Mouse (Mus musculus) intestine, embryonic 15.5 days (tissue): ENCODE data around the gene Kat7. TPM values are rescaled to one million over a fixed set of nuclear protein-coding genes. Genes with fewer than 3 reads are reported as not detected.

ENCODE experiments used
- ATAC-seq: fragments of 200-750 bp; cut with Nextera tagmentation; 2 replicates; pipeline ENCODE4 v1.8.0; 2017; ENCODE audit warnings: moderate TSS enrichment, moderate library complexity
- H3K27ac ChIP-seq: fragments of 300-500 bp; sonication (generic); 2 replicates; pipeline ENCODE4 v1.5.1; 2015; ENCODE audit warnings: mild to moderate bottlenecking, inconsistent platforms
- H3K27me3 ChIP-seq: fragments of 300-500 bp; sonication (generic); replicated peaks from 2 replicates; pipeline ENCODE4 v1.6.1; 2015; ENCODE audit warnings: inconsistent platforms
- H3K36me3 ChIP-seq: fragments of 300-500 bp; sonication (generic); 2 replicates; pipeline ENCODE4 v1.6.1; 2015; ENCODE audit warnings: inconsistent platforms
- H3K4me1 ChIP-seq: fragments of 300-500 bp; sonication (generic); replicated peaks from 2 replicates; pipeline ENCODE4 v1.6.1; 2015; ENCODE audit warnings: inconsistent platforms
- H3K4me2 ChIP-seq: fragments of 300-500 bp; sonication (generic); replicated peaks from 2 replicates; pipeline ENCODE4 v1.6.1; 2015; ENCODE audit warnings: mild to moderate bottlenecking, inconsistent platforms
- H3K4me3 ChIP-seq: fragments of 300-500 bp; sonication (generic); replicated peaks from 2 replicates; pipeline ENCODE4 v1.5.1; 2015; ENCODE audit warnings: inconsistent platforms
- H3K9ac ChIP-seq: fragments of 300-500 bp; sonication (generic); 2 replicates; pipeline ENCODE4 v1.6.1; 2015; ENCODE audit warnings: inconsistent platforms
- H3K9me3 ChIP-seq: fragments of 300-500 bp; sonication (generic); 2 replicates; pipeline ENCODE4 v1.6.1; 2016; ENCODE audit warnings: inconsistent platforms
- whole genome bisulfite sequencing: fragments of 180-500 bp; shearing (Covaris S2); methylation state at CpG from one replicate; pipeline ENCODE4 v1.1.7; 2015; 5-methylcytosine and 5-hydroxymethylcytosine counted together
- polyA plus RNA-seq: library from polyadenylated mRNA; unstranded; fragments of >200 nt; fragmentation: Nextera tagmentation; extraction: Ambion mirVana; gene quantifications from 2 replicates; pipeline ENCODE4 v1.2.1, GENCODE M21; 2015

Gene Kat7
- polyA plus RNA-seq, 1 experiment from 2014 or later = 68.7 TPM

GRCm38 (mm10) chr11:95305600-95305999, 4.4 kb downstream of the Kat7 start:
- no peak for ATAC-seq
- whole genome bisulfite sequencing = 85% methylated on average over 7 of the region's 7 CpGs

GRCm38 (mm10) chr11:95301772-95302171, 8.3 kb downstream of the Kat7 start:
- Histone ChIP-seq H3K36me3 (peaks cover 25% of the 10 kb centered on the region), H3K27me3 (no peaks in the 10 kb centered on the region), H3K9me3 (no peaks in the 10 kb centered on the region), H3K9ac (no peak overlapping the region), H3K4me1 (peaks cover 4% of the 10 kb centered on the region; the same call in 1 of the 2 replicates), H3K4me2 (no peak overlapping the region), H3K27ac (peak overlapping the region; percentile 74), H3K4me3 (no peak overlapping the region)
- WGBS = 79% methylated on average over 3 of the region's 3 CpGs
- ATAC-seq = peak; percentile 93

More at GRCm38 (mm10) chr11:95305600-95305999, 4.4 kb downstream of the Kat7 start:
- H3K9me3 ChIP-seq = no peaks in the 10 kb centered on the region
- H3K4me1 ChIP-seq = peaks cover 6% of the 10 kb centered on the region; the same call in 1 of the 2 replicates
- H3K27ac ChIP-seq = no peak overlapping the region
- H3K27me3 ChIP-seq = no peaks in the 10 kb centered on the region
- H3K4me3 ChIP-seq = no peak overlapping the region
- peaks cover 6% of the 10 kb centered on the region for H3K36me3 ChIP-seq
- H3K4me2 ChIP-seq = no peak overlapping the region
- H3K9ac ChIP-seq = no peak overlapping the region

GRCm38 (mm10) chr11:95299886-95300285, 10.2 kb downstream of the Kat7 start:
- 0 out of 2 replicates have a peak, but pooled peaks cover 2% of the 10 kb centered on the region for H3K4me1 ChIP-seq
- ATAC-seq = no peak
- H3K4me2 ChIP-seq = no peak overlapping the region
- 91% methylated on average over 12 of the region's 12 CpGs for WGBS
- no peaks in the 10 kb centered on the region for H3K9me3 ChIP-seq
- H3K27ac ChIP-seq = no peak overlapping the region
- no peaks in the 10 kb centered on the region for H3K27me3 ChIP-seq
- H3K36me3 ChIP-seq = peaks cover 25% of the 10 kb centered on the region
- no peak overlapping the region for H3K4me3 ChIP-seq
- no peak overlapping the region for H3K9ac ChIP-seq

GRCm38 (mm10) chr11:95298146-95298545, 11.9 kb downstream of the Kat7 start:
- peaks cover 36% of the 10 kb centered on the region for H3K36me3 ChIP-seq
- 20% methylated on average over 2 of the region's 2 CpGs for WGBS

GRCm38 (mm10) chr11:95295736-95296135, 14.3 kb downstream of the Kat7 start:
- Histone ChIP-seq H3K4me3 (no peak overlapping the region), H3K9me3 (no peaks in the 10 kb centered on the region), H3K27me3 (no peaks in the 10 kb centered on the region), H3K9ac (no peak overlapping the region), H3K36me3 (peaks cover 39% of the 10 kb centered on the region), H3K4me2 (no peak overlapping the region), H3K27ac (no peak overlapping the region), H3K4me1 (no peaks in the 10 kb centered on the region)
- WGBS = 91% methylated on average over 13 of the region's 13 CpGs
- no peak for ATAC-seq

More at GRCm38 (mm10) chr11:95298146-95298545, 11.9 kb downstream of the Kat7 start:
- Histone ChIP-seq H3K27me3 (no peaks in the 10 kb centered on the region), H3K4me3 (no peak overlapping the region), H3K4me2 (no peak overlapping the region), H3K27ac (no peak overlapping the region), H3K9me3 (no peaks in the 10 kb centered on the region), H3K4me1 (0 out of 2 replicates have a peak, but pooled peaks cover 2% of the 10 kb centered on the region), H3K9ac (no peak overlapping the region)
- no peak for ATAC-seq

- Histone ChIP-seq H3K27me3 (no peaks in the 10 kb centered on the region), H3K4me1 (no peaks in the 10 kb centered on the region), H3K4me3 (no peak overlapping the region), H3K4me2 (no peak overlapping the region), H3K27ac (no peak overlapping the region), H3K9me3 (no peaks in the 10 kb centered on the region), H3K36me3 (peaks cover 38% of the 10 kb centered on the region), H3K9ac (no peak overlapping the region)
- no peak for ATAC-seq
- WGBS = 85% methylated on average over 8 of the region's 8 CpGs
These were observed 16.9 kb downstream of the Kat7 start for GRCm38 (mm10) chr11:95293017-95293624.

- H3K27ac ChIP-seq = no peak overlapping the region
- no peak for ATAC-seq
These were observed 18.0 kb downstream of the Kat7 start for GRCm38 (mm10) chr11:95291998-95292397.

GRCm38 (mm10) chr11:95282331-95282730, 27.7 kb downstream of the Kat7 start:
- Histone ChIP-seq H3K4me1 (no peaks in the 10 kb centered on the region), H3K9me3 (no peaks in the 10 kb centered on the region), H3K4me2 (no peak overlapping the region), H3K4me3 (no peak overlapping the region), H3K27me3 (no peaks in the 10 kb centered on the region), H3K36me3 (peaks cover 51% of the 10 kb centered on the region), H3K9ac (no peak overlapping the region), H3K27ac (no peak overlapping the region)
- ATAC-seq = no peak
- WGBS = 93% methylated on average over 5 of the region's 5 CpGs

More at GRCm38 (mm10) chr11:95291998-95292397, 18.0 kb downstream of the Kat7 start:
- no peaks in the 10 kb centered on the region for H3K4me1 ChIP-seq
- no peak overlapping the region for H3K4me3 ChIP-seq
- 72% methylated on average over 4 of the region's 4 CpGs for WGBS
- no peaks in the 10 kb centered on the region for H3K9me3 ChIP-seq
- peaks cover 38% of the 10 kb centered on the region for H3K36me3 ChIP-seq
- no peak overlapping the region for H3K4me2 ChIP-seq
- no peak overlapping the region for H3K9ac ChIP-seq
- no peaks in the 10 kb centered on the region for H3K27me3 ChIP-seq

GRCm38 (mm10) chr11:95279061-95279659, 30.9 kb downstream of the Kat7 start:
- Histone ChIP-seq H3K4me3 (no peak overlapping the region), H3K27ac (no peak overlapping the region), H3K9me3 (no peaks in the 10 kb centered on the region), H3K4me2 (no peak overlapping the region), H3K27me3 (no peaks in the 10 kb centered on the region), H3K9ac (no peak overlapping the region), H3K4me1 (no peaks in the 10 kb centered on the region), H3K36me3 (peaks cover 61% of the 10 kb centered on the region)
- WGBS = 89% methylated on average over 4 of the region's 4 CpGs
- ATAC-seq = no peak

- WGBS = 83% methylated on average over 6 of the region's 6 CpGs
- Histone ChIP-seq H3K27me3 (no peaks in the 10 kb centered on the region), H3K4me1 (no peaks in the 10 kb centered on the region), H3K9ac (no peak overlapping the region), H3K36me3 (peaks cover 71% of the 10 kb centered on the region), H3K4me2 (no peak overlapping the region), H3K9me3 (no peaks in the 10 kb centered on the region), H3K27ac (no peak overlapping the region), H3K4me3 (no peak overlapping the region)
- no peak for ATAC-seq
These were observed 34.0 kb downstream of the Kat7 start for GRCm38 (mm10) chr11:95276056-95276455.

- Histone ChIP-seq H3K4me3 (no peak overlapping the region), H3K27me3 (no peaks in the 10 kb centered on the region), H3K36me3 (peaks cover 64% of the 10 kb centered on the region), H3K9ac (no peak overlapping the region), H3K9me3 (no peaks in the 10 kb centered on the region), H3K27ac (no peak overlapping the region), H3K4me1 (no peaks in the 10 kb centered on the region), H3K4me2 (no peak overlapping the region)
- no peak for ATAC-seq
- WGBS = 72% methylated on average over 3 of the region's 3 CpGs
These were observed 35.4 kb downstream of the Kat7 start for GRCm38 (mm10) chr11:95274613-95275012.

- Histone ChIP-seq H3K27me3 (no peaks in the 10 kb centered on the region), H3K4me1 (no peaks in the 10 kb centered on the region), H3K36me3 (peaks cover 58% of the 10 kb centered on the region), H3K9ac (no peak overlapping the region), H3K27ac (no peak overlapping the region), H3K9me3 (no peaks in the 10 kb centered on the region), H3K4me3 (no peak overlapping the region), H3K4me2 (no peak overlapping the region)
- ATAC-seq = no peak
- 71% methylated on average over 5 of the region's 5 CpGs for WGBS
These were observed 36.4 kb downstream of the Kat7 start for GRCm38 (mm10) chr11:95273661-95274060.
